Mouse (Mus musculus) right cerebral cortex, postnatal 25 days (tissue): ENCODE data around the gene Sde2.
"Not testable (repeated sequence)": the region's sequence is repeated elsewhere in the genome, so short reads cannot be mapped to it uniquely, and the experiment has no call there.

Source experiments
- DNase-seq: peaks from one replicate; pipeline ENCODE4 v3.0.0; 2022

The Sde2 gene

DNA sequence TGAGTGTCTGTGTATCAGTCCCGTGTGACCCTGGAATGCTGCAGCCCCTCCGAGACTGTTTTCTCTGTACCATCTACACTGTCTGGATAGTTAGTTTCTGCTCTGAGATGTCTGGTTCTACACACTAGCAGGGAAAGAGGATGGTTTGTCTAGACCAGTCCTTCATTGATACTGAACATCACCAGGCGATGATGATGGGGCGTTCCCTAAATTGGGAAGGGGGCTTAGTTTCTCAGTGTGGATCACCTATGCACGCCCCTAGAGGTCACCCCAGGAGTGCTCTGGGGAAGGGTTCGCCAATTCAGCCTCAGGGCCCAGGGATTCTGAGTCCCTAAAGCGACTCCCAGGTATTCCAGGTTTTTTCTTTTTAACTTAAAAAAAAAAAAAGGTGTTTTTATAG, 38.2 kb downstream of the Sde2 start:
- DNase-seq, result no peak

DNA sequence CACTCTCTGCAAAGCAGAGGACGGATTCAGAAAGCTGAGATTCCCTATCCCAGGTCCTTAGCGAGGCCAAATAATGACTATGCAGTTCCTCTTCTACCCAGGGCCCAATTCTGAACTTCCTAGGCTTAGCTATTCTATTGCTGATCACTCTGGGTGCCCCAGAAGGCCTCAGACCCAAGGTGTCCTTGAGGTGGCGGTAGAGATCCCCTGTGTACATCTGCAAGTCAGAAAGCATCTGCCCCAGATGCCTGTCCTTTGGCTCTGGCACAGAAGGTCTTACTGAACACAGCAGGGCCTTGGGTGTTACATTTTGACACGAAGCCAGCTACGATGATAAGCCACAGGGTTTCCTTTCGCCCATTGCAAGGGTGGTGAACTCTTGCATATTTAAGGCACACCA, 38.9 kb downstream of the Sde2 start:
- no peak for DNase-seq

DNA sequence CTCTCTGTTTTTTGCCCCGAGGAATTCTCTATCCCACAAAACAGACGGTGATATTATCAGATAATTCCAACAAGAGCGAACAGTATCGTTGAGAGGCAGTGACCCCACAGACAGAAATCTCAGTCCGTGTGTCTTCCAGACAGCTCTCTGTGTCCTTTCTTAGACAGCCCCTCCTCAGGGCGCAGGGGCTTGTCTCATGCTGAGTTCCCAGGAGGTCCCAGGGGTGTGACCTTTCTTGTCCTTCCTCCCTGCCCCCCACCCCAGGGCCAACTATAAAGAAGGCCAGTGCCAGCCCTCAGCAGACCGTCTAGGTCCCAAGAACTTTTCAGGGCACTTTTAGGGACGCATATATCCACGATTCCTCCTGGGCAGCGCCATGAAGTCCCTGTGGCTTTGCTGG, 41.9 kb downstream of the Sde2 start, which contains the start of gene Lefty2:
Lefty2 (plus strand) TSS at position 301 of the 400 bp plus-strand sequence.
- no peak for DNase-seq

DNA sequence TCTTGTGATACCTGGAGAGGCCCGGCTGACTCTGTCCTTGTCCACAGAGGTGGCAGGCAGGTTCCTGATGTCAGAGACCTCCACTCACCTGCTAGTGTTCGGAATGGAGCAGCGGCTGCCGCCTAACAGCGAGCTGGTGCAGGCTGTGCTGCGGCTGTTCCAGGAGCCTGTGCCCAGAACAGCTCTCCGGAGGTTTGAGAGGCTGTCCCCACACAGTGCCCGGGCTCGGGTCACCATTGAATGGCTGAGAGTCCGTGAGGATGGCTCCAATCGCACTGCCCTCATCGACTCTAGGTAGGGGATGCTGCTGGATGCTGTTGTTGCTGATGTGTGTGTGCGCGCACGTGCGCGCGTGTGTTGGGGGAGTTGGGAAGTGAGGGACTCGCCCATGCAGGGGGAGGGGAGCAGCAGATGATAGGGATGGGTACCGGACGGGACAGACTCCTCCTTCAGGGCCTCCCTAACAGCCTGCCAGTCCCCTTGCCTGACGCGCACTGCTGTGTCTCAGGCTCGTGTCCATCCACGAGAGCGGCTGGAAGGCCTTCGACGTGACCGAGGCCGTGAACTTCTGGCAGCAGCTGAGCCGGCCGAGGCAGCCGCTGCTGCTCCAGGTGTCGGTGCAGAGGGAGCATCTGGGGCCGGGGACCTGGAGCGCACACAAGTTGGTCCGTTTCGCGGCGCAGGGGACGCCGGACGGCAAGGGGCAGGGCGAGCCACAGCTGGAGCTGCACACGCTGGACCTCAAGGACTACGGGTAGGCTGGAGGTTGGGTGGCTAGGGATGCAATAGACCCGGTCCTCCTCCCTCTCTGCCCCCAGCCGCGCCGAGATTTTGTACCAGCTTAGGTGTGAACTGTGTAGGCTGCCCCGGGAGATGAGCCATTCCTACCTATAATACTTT, 43.4 kb downstream of the Sde2 start:
- not testable (repeated sequence) for DNase-seq

DNA sequence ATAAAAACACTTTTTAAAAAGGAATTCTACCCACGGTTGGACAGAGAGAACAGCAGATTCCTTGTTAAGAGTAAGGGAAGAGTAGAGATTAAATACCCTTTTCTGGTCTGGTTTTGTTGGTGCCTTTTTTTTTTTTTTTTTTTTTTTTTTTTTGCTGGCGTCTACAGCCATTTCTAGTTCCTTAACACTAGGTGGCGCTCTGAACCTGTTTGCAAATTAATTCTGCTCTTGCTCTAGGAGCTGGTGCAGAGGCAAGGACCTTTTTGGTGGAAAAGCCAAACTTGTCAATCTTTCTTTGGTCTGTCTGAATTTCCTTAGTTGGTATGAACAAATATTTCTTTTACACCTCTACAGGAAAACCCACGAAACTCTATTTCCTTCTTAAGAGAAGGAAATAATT, 50.2 kb downstream of the Sde2 start:
- no peak for DNase-seq

DNA sequence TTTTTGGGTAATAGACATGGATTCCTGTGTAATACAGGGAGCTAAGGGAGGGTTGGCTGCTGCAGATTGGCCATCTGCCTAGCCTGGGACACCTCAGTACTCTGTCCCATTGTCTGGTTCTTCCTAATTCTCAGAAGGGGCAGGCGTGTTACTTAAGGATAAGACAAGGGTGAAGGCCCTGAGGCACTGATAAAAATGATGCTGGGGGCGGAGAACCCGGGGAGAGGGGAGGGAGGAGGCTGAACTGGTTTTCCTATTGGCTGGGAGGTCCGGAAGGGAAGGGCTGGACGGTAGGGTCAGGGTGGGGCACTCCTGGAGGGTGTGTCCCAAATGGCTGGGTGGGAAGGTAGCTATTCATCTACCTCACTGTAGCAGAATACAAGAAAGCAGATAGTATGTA, 52.0 kb downstream of the Sde2 start:
- DNase-seq, result no peak

DNA sequence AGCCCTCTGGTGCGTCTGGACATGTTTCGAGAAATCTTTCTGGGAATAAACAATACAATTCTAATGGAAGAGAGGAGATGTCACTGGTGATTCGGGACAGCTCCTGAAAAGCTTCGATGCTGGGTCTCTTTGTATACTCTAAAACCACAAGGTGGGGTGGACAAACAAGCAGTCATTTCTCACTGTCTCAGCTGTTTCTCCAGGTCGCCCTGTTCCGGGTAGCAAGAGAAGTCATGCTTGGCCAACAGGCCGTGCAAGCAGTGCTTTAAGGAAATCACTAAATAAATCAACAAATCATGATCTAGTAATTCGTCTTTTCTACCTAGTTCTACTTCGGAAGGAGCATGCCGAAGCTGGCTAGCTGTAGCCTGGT, 52.7 kb downstream of the Sde2 start:
- DNase-seq, result no peak

DNA sequence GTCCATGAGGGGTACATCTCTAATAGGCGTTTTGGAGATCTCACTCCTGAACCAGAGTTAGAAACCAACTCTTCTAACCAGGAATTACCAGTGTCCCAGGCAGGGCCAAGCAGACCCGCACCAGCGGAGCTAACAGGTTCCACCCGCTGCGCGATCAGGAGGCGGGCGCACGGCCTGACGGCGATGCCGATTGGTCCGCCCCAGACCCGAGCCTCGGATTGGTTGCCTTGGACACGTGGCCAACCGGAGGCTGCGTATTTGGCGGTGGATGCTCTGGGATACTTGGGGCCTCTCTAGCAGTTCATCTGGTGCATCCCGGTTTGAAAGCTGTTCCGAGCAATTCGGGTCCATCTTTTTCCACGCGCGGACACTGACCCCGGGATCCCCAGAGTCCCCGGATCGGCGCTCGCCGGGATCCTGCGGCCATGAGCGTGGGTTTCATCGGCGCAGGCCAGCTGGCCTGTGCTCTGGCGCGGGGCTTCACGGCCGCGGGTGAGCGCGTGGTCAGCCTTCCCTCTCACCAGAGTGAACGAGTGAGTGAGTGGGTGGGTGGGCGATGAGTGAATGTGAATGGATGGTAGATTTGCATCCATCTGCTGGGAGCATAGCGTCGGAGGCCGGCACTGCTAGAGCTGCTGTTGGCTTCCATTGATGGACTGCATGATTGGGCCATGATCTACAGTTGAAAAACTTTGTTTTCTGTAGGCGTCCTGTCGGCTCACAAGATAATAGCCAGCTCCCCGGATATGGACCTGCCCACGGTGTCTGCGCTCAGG, 53.3 kb downstream of the Sde2 start, which contains the start of gene Pycr2:
Pycr2 (plus strand) TSS at position 255 of the 776 bp plus-strand sequence.
- peak; percentile 94 for DNase-seq

DNA sequence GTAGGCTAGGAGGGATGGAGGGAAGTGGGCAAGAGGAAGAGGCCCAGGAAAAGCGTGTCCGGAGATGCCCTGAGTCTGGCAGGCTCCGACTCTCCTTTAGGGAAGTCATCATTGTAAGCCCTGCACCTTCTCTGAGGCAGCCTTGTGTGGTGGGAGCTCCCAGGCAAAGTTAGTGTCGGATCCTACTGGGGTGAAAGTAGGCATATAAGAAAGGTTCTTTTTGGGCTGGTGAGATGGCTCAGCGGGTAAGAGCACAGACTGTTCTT, 53.8 kb downstream of the Sde2 start:
- no peak for DNase-seq

DNA sequence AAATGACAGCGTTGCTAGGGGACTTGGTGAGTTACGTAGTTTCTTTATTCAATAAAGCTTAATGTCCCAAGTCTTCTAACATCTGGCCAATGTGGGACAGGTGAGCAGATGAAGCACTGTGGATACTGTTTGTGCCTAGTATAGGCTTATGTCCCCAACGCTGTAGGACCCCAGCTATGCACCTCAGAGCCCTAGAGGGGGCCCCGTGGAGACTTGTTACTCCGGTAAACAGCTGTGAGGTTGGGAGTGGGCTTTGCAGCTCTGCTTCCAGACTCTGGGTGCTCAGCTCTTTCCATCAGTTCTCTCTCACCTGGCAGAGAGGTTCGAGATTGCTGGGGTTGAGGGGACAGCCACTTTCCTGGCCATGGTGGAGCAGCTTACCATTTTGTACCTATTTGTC, 54.4 kb downstream of the Sde2 start:
- no peak for DNase-seq

DNA sequence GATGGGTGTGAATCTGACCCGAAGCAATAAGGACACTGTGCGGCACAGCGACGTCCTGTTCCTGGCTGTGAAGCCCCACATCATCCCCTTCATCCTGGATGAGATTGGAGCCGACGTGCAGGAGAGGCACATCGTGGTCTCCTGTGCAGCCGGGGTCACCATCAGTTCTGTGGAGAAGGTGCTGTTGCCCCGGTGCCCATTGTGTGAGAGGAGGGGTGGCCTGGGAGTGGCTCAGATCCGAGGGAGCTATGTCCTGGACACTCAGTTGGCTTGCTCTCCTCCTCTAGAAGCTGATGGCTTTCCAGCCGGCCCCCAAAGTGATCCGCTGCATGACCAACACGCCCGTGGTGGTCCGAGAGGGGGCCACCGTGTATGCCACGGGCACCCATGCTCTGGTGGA, 54.9 kb downstream of the Sde2 start:
- no peak for DNase-seq

DNA sequence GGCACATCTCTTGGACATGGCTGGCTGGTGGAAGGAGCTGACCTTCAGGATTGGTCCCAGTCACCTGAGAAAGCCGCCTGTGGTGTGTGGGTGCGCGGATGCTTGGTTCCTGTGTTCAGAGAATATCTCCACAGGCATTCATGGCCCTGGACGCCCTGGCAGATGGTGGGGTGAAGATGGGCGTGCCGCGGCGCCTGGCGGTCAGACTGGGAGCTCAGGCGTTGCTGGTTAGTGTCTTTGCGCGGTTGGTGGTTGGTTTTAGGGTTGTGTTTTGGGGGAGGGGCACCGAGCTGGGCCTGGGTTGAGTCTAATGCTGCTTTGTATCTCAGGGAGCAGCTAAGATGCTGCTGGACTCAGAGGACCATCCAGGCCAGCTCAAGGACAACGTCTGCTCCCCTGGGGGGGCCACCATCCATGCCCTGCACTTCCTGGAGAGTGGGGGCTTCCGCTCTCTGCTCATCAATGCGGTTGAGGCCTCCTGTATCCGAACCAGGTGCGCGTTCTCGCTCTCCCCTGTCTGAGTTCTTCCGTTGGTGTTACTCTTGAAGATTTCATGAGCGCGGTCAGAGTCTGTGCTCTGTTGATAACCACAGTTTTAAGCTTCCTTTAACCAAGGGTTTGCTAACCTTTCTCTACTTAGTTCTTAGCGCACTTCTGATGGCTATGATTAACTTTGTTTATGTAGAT, 55.7 kb downstream of the Sde2 start:
- no peak for DNase-seq

DNA sequence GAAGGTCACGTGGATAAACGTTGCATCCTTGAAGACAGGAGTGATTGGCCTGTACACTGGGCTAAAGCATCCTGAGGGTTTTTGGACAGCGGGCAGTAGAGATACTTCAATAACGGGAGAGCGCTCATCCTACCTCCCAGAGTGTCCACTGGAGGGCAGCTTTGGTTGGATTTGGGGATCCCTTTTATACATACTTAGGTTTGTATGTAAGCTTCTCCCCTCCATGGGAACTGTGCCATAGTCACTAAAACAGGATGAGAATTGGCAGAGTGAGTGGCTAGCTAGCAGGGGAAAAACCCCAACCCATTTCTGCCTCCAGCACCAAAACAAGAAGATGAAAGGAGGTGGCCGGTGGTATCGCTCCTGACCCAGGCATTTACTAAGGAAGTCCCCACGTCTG, 60.2 kb downstream of the Sde2 start:
- no peak for DNase-seq

DNA sequence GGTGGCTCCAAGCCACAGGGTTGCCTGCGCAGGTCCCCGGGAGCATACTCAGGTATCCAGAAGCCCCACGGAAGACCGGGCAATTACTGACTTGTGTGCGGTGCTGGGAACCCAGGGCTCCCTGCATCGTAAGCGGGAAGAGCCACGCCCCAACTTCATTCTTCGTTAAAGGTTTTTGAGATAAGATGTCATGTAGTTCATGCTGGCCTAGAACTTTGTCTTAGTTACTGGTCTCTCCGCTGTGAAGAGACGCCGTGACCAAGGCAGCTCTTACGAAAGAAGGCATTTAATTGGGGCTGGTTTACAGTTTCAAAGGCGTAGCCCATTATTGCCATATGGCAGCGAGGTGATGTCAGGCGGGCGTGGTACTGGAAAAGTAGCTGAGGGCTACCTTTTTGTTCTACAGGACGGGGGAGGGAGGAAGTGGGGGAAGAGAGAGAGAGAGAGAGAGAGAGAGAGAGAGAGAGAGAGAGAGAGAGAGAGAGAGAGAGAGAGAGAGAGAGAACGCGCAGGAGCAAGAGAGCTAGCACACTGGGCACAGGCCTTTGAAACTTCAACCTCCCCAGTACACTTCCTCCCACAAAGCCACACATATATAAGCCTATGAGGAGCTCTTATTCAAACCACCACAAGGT, 60.8 kb downstream of the Sde2 start:
- no peak for DNase-seq

DNA sequence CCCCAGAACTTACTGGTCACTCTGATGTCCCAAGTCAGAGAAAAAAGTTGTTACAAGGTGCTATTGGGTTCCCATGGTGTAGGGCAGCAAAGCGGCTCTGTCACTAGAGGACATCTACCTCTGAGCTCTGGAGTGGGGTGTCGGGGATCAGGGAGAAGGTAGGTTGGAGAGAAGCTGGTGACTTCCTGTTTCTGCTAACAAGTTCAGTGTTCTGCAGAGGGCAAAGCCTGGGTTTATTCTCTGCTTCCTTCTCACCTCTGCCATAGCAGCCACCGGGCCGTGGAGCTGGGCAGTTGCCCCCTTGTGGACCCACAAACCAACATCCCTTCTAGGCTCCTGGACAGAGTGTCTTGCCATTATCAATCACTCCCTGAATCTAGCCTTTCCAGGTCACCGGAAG, 61.9 kb downstream of the Sde2 start:
- no peak for DNase-seq

DNA sequence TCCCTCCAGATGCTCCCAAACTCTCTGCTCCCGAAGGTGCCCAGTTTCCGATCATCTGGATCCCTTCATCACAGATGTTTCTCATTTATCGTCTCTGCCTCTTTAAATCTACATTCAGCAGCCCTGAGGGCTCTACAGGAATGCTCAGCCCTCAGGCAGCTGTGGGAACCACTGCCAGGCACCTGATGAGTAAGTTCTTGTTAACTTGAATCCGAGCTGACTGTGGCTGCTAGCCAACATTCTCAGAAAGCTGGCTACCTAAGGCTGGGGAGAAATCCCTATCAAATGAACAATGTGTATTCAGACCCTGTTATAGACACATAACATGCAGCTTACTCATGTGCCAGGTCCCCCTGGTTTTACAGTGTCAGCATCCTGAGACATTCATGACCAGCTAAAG, 62.9 kb downstream of the Sde2 start:
- no peak for DNase-seq

DNA sequence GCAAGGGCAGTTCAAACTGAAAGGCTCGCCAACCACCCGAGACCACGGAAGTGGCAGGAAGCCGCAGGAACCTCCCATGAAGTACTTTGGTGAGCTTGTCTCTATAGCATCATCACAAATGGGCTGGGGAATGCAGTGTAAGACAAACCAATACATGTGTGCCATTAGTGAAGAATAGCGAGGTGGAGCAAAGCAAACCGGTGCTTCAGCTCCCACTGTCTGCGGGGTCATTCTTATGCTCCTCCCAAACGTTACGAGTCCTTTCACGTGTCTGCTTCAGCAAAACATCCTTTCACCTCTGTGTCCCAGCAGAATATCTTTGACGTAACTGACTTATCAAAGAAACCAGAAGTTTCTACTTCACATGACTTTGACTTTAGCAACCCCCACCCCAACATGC, 65.5 kb downstream of the Sde2 start:
- DNase-seq, result no peak

DNA sequence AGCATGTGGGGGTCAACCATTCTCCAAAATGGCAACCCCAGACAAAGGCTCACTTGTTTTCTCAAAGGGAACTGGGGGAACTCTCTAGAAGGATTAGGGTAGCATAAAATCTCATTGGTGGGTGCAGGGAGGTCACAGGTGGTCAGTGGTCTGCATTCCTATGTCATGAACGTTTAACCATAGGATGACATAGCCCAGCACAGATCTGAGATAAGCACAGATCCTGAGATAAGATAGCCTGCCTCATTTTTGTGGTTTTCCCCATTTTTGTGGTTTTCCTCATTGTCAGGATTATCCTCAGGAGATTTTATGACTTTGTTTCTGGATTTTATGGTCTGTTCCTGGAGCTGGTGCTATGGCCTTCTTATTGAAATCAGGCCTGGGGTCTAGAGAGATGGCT, 66.1 kb downstream of the Sde2 start:
- no peak for DNase-seq
